10 mouse cellular contexts compared by ENCODE assay signal in the genomic region with DNA sequence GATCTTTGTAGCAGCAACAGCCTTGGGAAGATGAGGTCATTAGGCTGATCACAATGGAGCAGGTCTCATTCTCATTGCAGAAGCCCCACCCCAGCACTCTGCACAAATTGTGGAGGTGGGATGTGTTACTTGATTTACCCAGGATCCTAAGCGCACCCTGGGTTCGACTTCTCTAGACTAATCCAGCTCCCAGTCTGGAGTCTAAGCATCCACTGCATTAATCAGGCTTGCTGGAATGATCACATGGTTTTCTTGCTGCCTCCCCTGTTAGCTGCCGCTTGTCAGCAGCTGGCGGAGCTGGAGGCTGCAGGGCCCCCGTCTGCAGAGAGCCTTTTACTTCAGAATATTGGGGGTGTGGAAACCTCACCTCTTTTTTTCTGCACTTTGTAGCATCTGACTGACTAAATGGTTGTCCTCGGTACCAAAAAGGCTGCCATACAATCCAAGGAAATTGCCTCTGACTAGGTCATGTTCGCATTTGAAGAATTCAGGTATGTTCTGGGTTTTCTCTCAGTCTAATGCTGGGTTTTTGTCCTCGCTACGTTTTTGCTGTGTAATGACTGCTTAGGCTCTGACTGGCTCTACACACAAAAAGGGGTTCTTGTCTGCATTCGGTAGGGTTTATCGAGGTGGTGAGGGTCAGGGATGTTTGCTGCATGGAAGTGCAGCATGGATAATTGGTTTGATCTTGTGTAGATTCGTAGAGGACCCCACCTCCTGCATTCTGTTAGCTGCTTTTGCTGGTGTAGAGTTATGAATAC. TPM values are rescaled to one million over a fixed set of nuclear protein-coding genes. Genes with fewer than 3 reads are reported as not detected.
A peak's percentile ranks its signal among the peaks of the same experiment; 100 is the strongest.
DNase-seq lines count a peak whose midpoint lies in the region; ATAC-seq lines count a peak whose summit lies in the region.
"Had no signal": no experiment of that assay in that cellular context is flagged by ENCODE, and none has a peak within 500 bp of the region (broad histone marks: within the 10 kb centered on the region; RNA-seq: fewer than 3 reads in every experiment).

No protein-coding gene starts in this region.

- 21% methylated on average over 12 of the region's 12 CpGs for WGBS in hindbrain, embryonic 16.5 days
- 49% methylated on average over 12 of the region's 12 CpGs for WGBS in neural tube, embryonic 12.5 days

- H3K4me2 ChIP-seq in hindbrain, embryonic 16.5 days (ENCODE audit: low read length) = peak overlapping the region; percentile 58
- H3K4me2 ChIP-seq in neural tube, embryonic 12.5 days (replicated peaks) = peak overlapping the region; percentile 35
- H3K4me2 ChIP-seq: limb, embryonic 15.5 days had no signal

- peak overlapping the region; percentile 45 for H3K4me3 ChIP-seq in hindbrain, embryonic 16.5 days (ENCODE audit: low read length)
- H3K4me3 ChIP-seq in neural tube, embryonic 12.5 days = no peak overlapping the region
- H3K4me3 ChIP-seq: gastrocnemius, adult 2 months; limb, embryonic 15.5 days had no signal

- H3K4me1 ChIP-seq in hindbrain, embryonic 16.5 days (ENCODE audit: control insufficient read depth, insufficient read depth, low read depth, low read length) = peaks cover 18% of the 10 kb centered on the region
- H3K4me1 ChIP-seq in neural tube, embryonic 12.5 days = peaks cover 28% of the 10 kb centered on the region

- no peaks in the 10 kb centered on the region for H3K36me3 ChIP-seq in hindbrain, embryonic 16.5 days (ENCODE audit: control insufficient read depth, insufficient read depth, low read length)
- H3K36me3 ChIP-seq in neural tube, embryonic 12.5 days = no peaks in the 10 kb centered on the region

- no peaks in the 10 kb centered on the region for H3K27me3 ChIP-seq in hindbrain, embryonic 16.5 days (replicated peaks; ENCODE audit: control insufficient read depth, insufficient read depth, low read length)
- H3K27me3 ChIP-seq in neural tube, embryonic 12.5 days (replicated peaks) = no peaks in the 10 kb centered on the region
- H3K27me3 ChIP-seq: limb, embryonic 15.5 days had no signal

- no peaks in the 10 kb centered on the region for H3K9me3 ChIP-seq in hindbrain, embryonic 16.5 days (ENCODE audit: control insufficient read depth, low read length)
- no peaks in the 10 kb centered on the region for H3K9me3 ChIP-seq in neural tube, embryonic 12.5 days
- H3K9me3 ChIP-seq: limb, embryonic 15.5 days had no signal

- peak; percentile 87 for DNase-seq in brain, adult 2 months (ENCODE audit: low read depth, low spot score)
- peak; percentile 50 for DNase-seq in embryo, embryonic 11 days
- DNase-seq in adrenal gland, adult 2 months = no peak
- DNase-seq in thymus, postnatal 25 days = no peak
- DNase-seq: gastrocnemius, adult 2 months had no signal

- peak overlapping the region; percentile 59 for H3K9ac ChIP-seq in hindbrain, embryonic 16.5 days (ENCODE audit: low read depth, low read length)
- H3K9ac ChIP-seq in neural tube, embryonic 12.5 days = no peak overlapping the region
- H3K9ac ChIP-seq: limb, embryonic 15.5 days had no signal

- H3K27ac ChIP-seq in hindbrain, embryonic 16.5 days (ENCODE audit: low read depth, low read length) = peak overlapping the region; percentile 83
- H3K27ac ChIP-seq in neural tube, embryonic 12.5 days = 0 out of 2 replicates have a peak overlapping the region, but pooled peaks have one; percentile 20
- H3K27ac ChIP-seq: gastrocnemius, adult 2 months; limb, embryonic 15.5 days had no signal

- peak; percentile 88 for ATAC-seq in hindbrain, embryonic 16.5 days
- ATAC-seq in neural tube, embryonic 12.5 days (ENCODE audit: low FRiP score, low read depth) = peak; percentile 53; the same call in 1 of the 2 replicates
- no peak for ATAC-seq in activated CD4-positive, CD25-positive, alpha-beta regulatory T cell, adult 4 months
- no peak for ATAC-seq in megakaryocyte progenitor cell, adult 5-6 weeks (replicated peaks; ENCODE audit: poor library complexity)

RNA-seq across cellular contexts. Expression of gene Evl, which starts 51.2 kb away (rescaled TPM):
- polyA plus RNA-seq in hindbrain, embryonic 16.5 days (2015; fragmentation: Nextera tagmentation; extraction: Ambion mirVana) = 186 and 204 TPM in 2 replicates
- polyA plus RNA-seq in neural tube, embryonic 12.5 days (2016; fragmentation: Nextera tagmentation; extraction: Ambion mirVana) = 151 and 156 TPM in 2 replicates
- polyA plus RNA-seq in activated CD4-positive, CD25-positive, alpha-beta regulatory T cell, adult 4 months (2017; shearing (Covaris generic)) = 100 to 1,000 TPM; 212 to 251 TPM
- total RNA-seq in adrenal gland, adult 2 months (2021) = 10 to 100 TPM; 39.1 to 48.5 TPM
- 18.6 and 27.8 TPM in 2 replicates for polyA plus RNA-seq in adrenal gland, adult 2 months (2012; rRNA removed)
- 38.1 and 45.9 TPM in 2 replicates for total RNA-seq in megakaryocyte progenitor cell, adult 5-6 weeks (2015)
- 17.0 and 38.9 TPM in 2 replicates for total RNA-seq in megakaryocyte progenitor cell, adult 5-6 weeks (2017)

Comparison
In these comparisons a context has a peak if more than half of its experiments do, and no peak if none do; other contexts are left out.
1. DNase-seq: peak in brain, adult 2 months (single experiment) and embryo, embryonic 11 days (single experiment); none in adrenal gland, adult 2 months (single experiment) and thymus, postnatal 25 days (single experiment).
2. ATAC-seq: peak in hindbrain, embryonic 16.5 days (single experiment) and neural tube, embryonic 12.5 days (single experiment); none in activated CD4-positive, CD25-positive, alpha-beta regulatory T cell, adult 4 months (single experiment) and megakaryocyte progenitor cell, adult 5-6 weeks (single experiment).